Mouse (Mus musculus) intestine, embryonic 14.5 days (tissue): ENCODE data around the gene Ifi203. TPM values are rescaled to one million over a fixed set of nuclear protein-coding genes. Genes with fewer than 3 reads are reported as not detected.
"Not testable (repeated sequence)": the region's sequence is repeated elsewhere in the genome, so short reads cannot be mapped to it uniquely, and the experiment has no call there.

Experiments used
- ATAC-seq: fragments of 200-750 bp; cut with Nextera tagmentation; replicated peaks from 2 replicates; pipeline ENCODE4 v1.8.0; 2017; ENCODE audit warnings: low read depth, moderate number of reproducible peaks, moderate TSS enrichment, moderate library complexity; ENCODE audit not compliant: low FRiP score, low TSS enrichment
- DNase-seq: peaks from one replicate; pipeline ENCODE4 v3.0.0-alpha.2; 2018; ENCODE audit warnings: low spot score
- H3K27ac ChIP-seq: fragments of 300-500 bp; sonication (generic); 2 replicates; pipeline ENCODE4 v1.5.1; 2014; ENCODE audit warnings: low read depth, mild to moderate bottlenecking, control low read depth
- H3K27me3 ChIP-seq: fragments of 300-500 bp; sonication (generic); replicated peaks from 2 replicates; pipeline ENCODE4 v1.6.1; 2014; ENCODE audit warnings: low read length, control low read depth; ENCODE audit not compliant: control insufficient read depth, insufficient read depth
- H3K36me3 ChIP-seq: fragments of 300-500 bp; sonication (generic); 2 replicates; pipeline ENCODE4 v1.6.1; 2014; ENCODE audit warnings: low read length, control low read depth; ENCODE audit not compliant: control insufficient read depth, insufficient read depth
- H3K4me1 ChIP-seq: fragments of 300-500 bp; sonication (generic); replicated peaks from 2 replicates; pipeline ENCODE4 v1.6.1; 2014; ENCODE audit warnings: low read length, control low read depth, mixed read lengths; ENCODE audit not compliant: control insufficient read depth, insufficient read depth
- H3K4me2 ChIP-seq: fragments of 300-500 bp; sonication (generic); 2 replicates; pipeline ENCODE4 v1.6.1; 2014; ENCODE audit warnings: low read length
- H3K4me3 ChIP-seq: fragments of 300-500 bp; sonication (generic); 2 replicates; pipeline ENCODE4 v1.5.1; 2014; ENCODE audit warnings: low read depth, low read length, control low read depth, mixed read lengths
- H3K9ac ChIP-seq: fragments of 300-500 bp; sonication (generic); 2 replicates; pipeline ENCODE4 v1.6.1; 2014; ENCODE audit warnings: mild to moderate bottlenecking, low read length
- H3K9me3 ChIP-seq: fragments of 300-500 bp; sonication (generic); 2 replicates; pipeline ENCODE4 v1.6.1; 2016; ENCODE audit warnings: low read length, control low read depth; ENCODE audit not compliant: control insufficient read depth
- WGBS: fragments of 180-500 bp; shearing (Covaris S2); extraction: QIAGEN DNeasy Blood & Tissue Kit; methylation state at CpG from one replicate; pipeline ENCODE4 v1.1.7; 2014; 5-methylcytosine and 5-hydroxymethylcytosine counted together
- polyA plus RNA-seq: library from polyadenylated mRNA; unstranded; fragments of >200 nt; fragmentation: Nextera tagmentation; extraction: Ambion mirVana; gene quantifications from 2 replicates; pipeline ENCODE4 v1.2.1, GENCODE M21; 2014

Gene Ifi203
- polyA plus RNA-seq, 1 experiment from 2014 or later: 1.5 TPM

DNA sequence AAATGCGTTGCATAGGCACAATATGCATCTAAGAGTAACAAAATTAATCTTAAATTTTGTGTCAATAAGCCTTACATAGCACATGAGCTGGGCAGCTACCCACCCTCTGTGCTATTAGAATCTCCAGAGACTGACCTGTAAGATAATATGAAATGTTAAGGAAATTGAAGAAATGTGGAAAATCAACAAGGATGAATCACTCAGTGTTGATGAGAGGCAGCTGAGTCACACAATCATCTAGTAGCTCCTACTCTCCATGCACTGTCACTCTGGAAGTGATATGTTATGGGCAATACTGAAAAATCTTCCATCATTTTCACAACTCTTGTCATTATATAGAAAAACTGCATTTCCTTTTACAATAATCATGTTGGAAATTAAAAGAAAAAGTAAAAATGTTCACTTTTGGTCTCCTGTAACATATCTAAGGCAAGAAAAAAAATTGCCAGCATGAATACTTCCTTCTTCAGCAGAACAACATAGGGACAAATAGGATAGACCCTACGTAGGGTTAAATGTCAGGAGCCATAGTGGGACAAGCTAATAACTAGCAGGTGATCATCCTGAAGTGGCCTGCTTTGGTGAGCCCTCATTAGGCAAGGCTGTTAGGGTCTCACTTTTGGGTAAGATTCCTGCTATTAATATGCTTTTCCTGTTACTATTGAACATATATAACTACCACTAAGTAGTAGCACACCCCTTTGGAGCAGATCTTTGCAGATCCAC is 12.8 kb upstream of the Ifi203 start:
- no peak overlapping the region for H3K27ac ChIP-seq
- WGBS: 83% methylated on average over 2 of the region's 2 CpGs
- ATAC-seq: peak; percentile 75

DNA sequence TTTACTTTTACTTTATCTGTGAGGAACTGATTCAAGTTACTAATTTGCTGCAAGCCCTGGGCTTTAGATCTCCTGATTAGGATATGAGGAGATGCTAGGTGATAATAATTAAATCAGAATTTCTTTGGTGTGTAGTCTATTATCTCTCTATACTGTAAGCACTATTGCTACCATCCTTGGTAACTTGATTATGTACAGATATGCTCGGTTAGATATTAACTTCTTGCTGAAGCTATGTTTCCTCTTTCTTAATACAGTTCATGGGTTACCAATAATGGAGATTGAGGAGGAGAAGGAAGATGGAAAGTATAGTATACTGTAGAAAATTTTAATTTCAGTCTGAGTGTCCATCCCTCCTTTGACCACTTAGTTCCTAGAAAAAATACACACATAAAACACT is 11.1 kb upstream of the Ifi203 start:
- Histone ChIP-seq H3K9me3 (no peaks in the 10 kb centered on the region), H3K9ac (no peak overlapping the region), H3K4me3 (no peak overlapping the region), H3K27ac (no peak overlapping the region), H3K4me2 (no peak overlapping the region), H3K36me3 (no peaks in the 10 kb centered on the region), H3K4me1 (no peaks in the 10 kb centered on the region), H3K27me3 (no peaks in the 10 kb centered on the region)
- ATAC-seq (no peak), DNase-seq (no peak)
- 71% methylated on average over 1 of the region's 1 CpGs for whole genome bisulfite sequencing

More for the DNA sequence above, 12.8 kb upstream of the Ifi203 start:
- peak; percentile 52 for DNase-seq
- H3K9ac ChIP-seq: no peak overlapping the region
- no peak overlapping the region for H3K4me2 ChIP-seq
- no peak overlapping the region for H3K4me3 ChIP-seq
- H3K27me3 ChIP-seq: no peaks in the 10 kb centered on the region
- no peaks in the 10 kb centered on the region for H3K4me1 ChIP-seq
- H3K9me3 ChIP-seq: no peaks in the 10 kb centered on the region
- no peaks in the 10 kb centered on the region for H3K36me3 ChIP-seq

DNA sequence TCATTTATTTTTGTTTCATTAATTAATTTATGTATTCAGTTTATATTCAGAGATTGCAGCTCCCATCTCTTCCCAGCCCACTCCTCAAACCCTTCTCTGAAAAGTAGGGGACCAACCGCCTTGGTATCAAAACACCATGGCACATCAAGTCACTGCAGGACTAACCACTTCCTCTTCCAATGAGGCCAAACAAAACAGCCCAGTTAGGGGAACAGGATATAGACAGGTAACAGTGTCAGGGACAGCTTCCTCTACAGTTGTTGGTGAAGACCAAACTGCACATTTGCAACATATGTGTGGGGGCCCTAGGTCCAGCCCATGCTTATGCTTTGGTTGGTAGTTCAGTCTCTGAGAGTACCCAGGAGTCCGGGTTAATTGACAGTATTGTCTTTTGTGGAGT is 6.6 kb upstream of the Ifi203 start:
- H3K9me3 ChIP-seq, ATAC-seq, H3K4me1 ChIP-seq, H3K36me3 ChIP-seq, H3K27me3 ChIP-seq, H3K4me2 ChIP-seq, DNase-seq, H3K4me3 ChIP-seq, H3K9ac ChIP-seq, H3K27ac ChIP-seq: not testable (repeated sequence)
- 85% methylated on average over 2 of the region's 2 CpGs for WGBS

DNA sequence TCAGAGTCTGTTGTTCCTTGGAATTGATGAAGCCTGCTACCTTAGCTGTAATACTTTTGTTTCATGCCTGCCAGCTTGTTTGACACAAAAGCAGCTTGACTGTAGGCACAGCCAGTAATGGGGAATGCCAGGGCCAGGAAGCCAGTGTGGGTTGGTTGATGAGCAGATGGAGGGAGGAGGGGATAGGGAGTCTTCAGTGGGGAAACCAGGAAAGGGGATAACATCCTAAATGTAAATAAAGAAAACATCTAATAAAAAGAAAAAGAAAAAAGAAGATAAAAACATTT is 251 bp upstream of the Ifi203 start:
- not testable (repeated sequence) for H3K9me3 ChIP-seq, H3K27ac ChIP-seq, ATAC-seq, DNase-seq, H3K27me3 ChIP-seq, H3K4me2 ChIP-seq, H3K36me3 ChIP-seq, H3K9ac ChIP-seq, H3K4me3 ChIP-seq, H3K4me1 ChIP-seq

DNA sequence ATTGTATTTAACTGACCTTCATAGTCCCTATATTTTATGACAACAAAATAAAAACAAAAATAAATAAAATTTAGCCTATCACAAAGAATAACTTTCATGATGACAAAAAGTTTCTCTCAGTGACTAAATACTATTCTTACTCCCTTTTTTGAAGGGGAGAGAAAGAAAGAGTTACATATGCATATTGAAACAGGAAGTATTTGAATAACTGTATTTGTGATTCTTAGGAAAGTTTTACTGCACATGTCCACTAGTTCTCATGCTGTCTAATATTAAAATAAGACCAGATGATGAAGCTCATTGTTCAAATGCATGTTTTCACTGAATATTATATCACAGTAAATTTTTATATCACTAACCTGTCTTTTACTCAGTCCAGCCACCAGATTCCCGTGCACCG is 950 bp downstream of the Ifi203 start:
- not testable (repeated sequence) for DNase-seq, ATAC-seq, H3K4me1 ChIP-seq, H3K4me2 ChIP-seq, H3K9me3 ChIP-seq, H3K36me3 ChIP-seq, H3K27me3 ChIP-seq, H3K4me3 ChIP-seq, H3K27ac ChIP-seq, H3K9ac ChIP-seq
- 80% methylated on average over 2 of the region's 2 CpGs for WGBS

DNA sequence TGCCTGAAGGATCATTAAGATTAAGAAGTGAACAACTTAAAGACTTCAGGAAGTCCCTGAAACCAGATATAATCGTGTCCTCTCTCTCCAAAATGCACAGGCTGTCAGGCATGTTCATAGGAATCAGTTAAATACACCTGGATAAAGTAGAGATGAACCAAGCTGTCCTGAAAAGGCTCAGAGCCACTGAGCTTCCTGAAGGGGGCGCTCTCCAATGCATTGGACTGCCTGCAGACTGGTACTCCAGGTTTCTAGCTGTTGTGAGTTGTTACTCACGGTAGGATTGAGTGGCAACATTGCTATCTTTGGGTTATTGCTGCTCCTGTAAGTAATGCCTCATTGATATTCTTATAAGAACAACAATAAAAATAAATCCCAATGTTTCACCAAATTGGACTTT is 23.2 kb downstream of the Ifi203 start:
- not testable (repeated sequence) for ATAC-seq, H3K4me1 ChIP-seq, DNase-seq, H3K9ac ChIP-seq, H3K4me2 ChIP-seq, H3K4me3 ChIP-seq, H3K27ac ChIP-seq, H3K9me3 ChIP-seq, H3K36me3 ChIP-seq, H3K27me3 ChIP-seq
- WGBS: 78% methylated on average over 2 of the region's 3 CpGs

DNA sequence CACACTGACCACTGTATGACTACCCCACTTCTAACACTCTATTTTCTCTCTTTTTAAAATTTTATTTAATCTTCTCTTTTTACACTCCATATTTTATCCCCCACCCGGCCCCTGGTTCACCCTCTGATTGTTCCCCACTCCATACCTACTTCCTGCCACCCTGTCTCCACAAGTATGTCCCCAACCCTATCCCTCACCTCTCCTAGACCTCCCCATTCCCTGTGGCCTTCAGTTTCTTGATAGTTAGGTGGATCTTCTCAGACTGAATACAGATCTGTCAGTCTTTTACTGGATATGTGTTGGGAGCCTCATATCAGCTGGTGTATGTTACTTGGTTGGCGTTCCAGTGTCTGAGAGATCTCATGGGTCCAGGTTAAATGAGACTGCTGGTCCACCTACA is 27.9 kb downstream of the Ifi203 start:
- no peak overlapping the region for H3K9ac ChIP-seq
- H3K36me3 ChIP-seq: no peaks in the 10 kb centered on the region
- no peaks in the 10 kb centered on the region for H3K9me3 ChIP-seq
- no peak overlapping the region for H3K27ac ChIP-seq
- no peaks in the 10 kb centered on the region for H3K27me3 ChIP-seq
- H3K4me1 ChIP-seq: no peaks in the 10 kb centered on the region
- H3K4me3 ChIP-seq: no peak overlapping the region
- H3K4me2 ChIP-seq: no peak overlapping the region
- ATAC-seq (no peak), DNase-seq (no peak)
- WGBS: 80% methylated on average over 2 of the region's 2 CpGs

DNA sequence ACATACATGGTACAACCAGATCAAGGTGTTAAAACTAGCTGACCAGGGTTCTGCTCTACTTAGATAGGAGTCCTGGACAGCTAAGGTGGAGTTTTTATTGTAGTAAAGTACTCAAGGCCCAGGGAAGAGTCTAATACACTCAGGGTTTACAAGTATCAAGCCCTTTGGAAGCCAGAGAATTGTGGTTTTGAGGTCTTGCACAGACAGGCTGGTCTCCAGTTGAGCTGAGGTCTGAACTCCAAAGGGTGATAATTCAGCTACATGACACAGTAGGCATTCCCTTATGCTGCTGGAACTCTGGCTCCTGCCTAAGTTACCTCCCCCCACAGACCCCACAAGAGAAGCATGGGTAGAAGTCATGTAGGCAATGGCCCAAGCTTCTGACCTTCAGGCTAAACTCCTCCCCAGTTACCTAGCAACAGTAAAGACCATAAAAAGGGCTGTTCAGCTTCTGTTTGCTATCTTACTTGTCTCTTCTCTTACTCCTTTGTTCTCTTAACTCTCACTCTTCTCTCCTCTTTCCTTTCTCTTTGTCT is 29.1 kb downstream of the Ifi203 start:
- H3K27ac ChIP-seq, H3K9ac ChIP-seq, H3K36me3 ChIP-seq, H3K4me3 ChIP-seq, H3K9me3 ChIP-seq, H3K4me2 ChIP-seq, DNase-seq, H3K27me3 ChIP-seq, ATAC-seq, H3K4me1 ChIP-seq: not testable (repeated sequence)

DNA sequence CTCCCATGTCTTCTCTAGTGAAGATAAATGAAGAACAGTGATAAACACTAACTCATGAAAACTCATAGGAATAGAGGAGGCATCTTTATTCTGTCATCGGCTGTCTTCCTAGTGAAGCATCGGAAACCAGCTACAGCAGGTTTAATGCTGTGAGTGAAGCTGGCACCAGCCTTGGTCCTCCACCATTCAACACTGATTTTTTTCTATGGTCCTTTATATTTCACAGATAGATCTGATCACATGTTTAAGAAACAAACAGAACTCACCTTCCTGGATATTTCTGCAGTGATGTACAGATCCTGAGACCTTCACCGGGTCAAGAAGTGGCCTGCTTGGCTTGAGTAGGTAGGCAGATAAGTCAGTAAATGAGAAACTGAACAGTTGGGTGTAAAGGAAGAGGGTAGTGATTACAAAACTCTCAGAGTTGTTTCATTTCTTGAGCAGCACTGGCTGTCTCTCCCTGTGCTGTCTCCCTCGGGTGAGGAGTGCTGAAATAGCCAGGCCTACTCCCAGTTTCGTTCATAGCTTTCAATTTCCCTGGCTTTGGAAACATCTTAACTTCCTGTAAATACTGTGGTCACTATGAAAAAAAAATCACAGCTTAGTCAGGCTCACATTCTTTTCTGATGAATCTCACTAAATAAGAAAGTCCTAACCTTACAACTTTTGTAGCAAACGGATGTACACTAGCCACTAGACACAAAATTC is 29.8 kb downstream of the Ifi203 start, which contains the start of gene Ifi211:
TSS of gene Ifi211 (minus strand) at position 499 of the 708 bp plus-strand sequence.
- not testable (repeated sequence) for H3K27me3 ChIP-seq, H3K9me3 ChIP-seq, H3K4me3 ChIP-seq, H3K4me2 ChIP-seq, H3K4me1 ChIP-seq, DNase-seq, H3K36me3 ChIP-seq, H3K9ac ChIP-seq, ATAC-seq, H3K27ac ChIP-seq
- WGBS: 77% methylated on average over 6 of the region's 6 CpGs
